Mouse (Mus musculus) bone marrow macrophage, adult 2 months (primary cell): ENCODE measurements around the gene Nuak1. TPM values are rescaled to one million over a fixed set of nuclear protein-coding genes. Genes with fewer than 3 reads are reported as not detected.

Source experiments
- H3K27ac ChIP-seq: 2 replicates; pipeline ENCODE4 v1.5.1; 2012; ENCODE audit warnings: low read depth, low read length; ENCODE audit not compliant: insufficient read depth
- H3K4me1 ChIP-seq: 2 replicates; pipeline ENCODE4 v1.6.1; 2012; ENCODE audit warnings: low read length; ENCODE audit not compliant: control insufficient read depth, insufficient read depth
- H3K4me3 ChIP-seq: 2 replicates; pipeline ENCODE4 v1.5.1; 2012; ENCODE audit warnings: mild to moderate bottlenecking, low read length, moderate library complexity; ENCODE audit not compliant: insufficient read depth
- CTCF ChIP-seq: IDR thresholded peaks from 2 replicates; pipeline ENCODE4 v1.5.1; 2012; ENCODE audit warnings: low read depth, mild to moderate bottlenecking, low read length, moderate library complexity
- POLR2A ChIP-seq: IDR thresholded peaks from 2 replicates; pipeline ENCODE4 v1.6.1; 2012; ENCODE audit warnings: mild to moderate bottlenecking, low read depth, low read length, borderline replicate concordance
- polyA plus RNA-seq: library from polyadenylated mRNA; stranded (reverse); fragments of >200 nt; gene quantifications from 2 replicates; pipeline ENCODE4 v1.2.4, GENCODE M21; 2012; ENCODE audit not compliant: missing spikeins, insufficient read depth, insufficient read length

Nuak1 gene
- polyA plus RNA-seq, 1 experiment, result 13.4 TPM

DNA sequence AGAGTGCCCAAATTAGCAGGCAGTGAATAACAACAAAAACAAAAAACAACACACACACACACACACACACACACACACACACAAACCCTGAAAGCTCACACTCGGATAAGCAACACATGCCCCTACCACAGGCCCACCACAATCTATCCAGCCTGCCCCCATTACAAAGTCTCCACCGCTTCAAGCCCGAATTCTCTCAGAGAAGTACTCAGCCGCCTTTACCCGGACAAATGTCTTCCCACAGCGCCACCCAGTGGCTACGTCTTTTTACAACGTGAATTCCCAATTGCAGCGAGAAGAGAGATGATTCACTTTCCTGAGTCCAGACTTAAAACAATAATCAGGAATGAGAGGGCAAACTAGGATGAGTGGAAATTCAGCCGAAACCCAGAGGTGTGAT is 10.3 kb upstream of the Nuak1 start:
- TF ChIP-seq POLR2A, result no peak
- peak; percentile 87 for TF ChIP-seq CTCF
- Histone ChIP-seq H3K4me1 (peaks cover 2% of the 10 kb centered on the region; the same call in 1 of the 2 replicates), H3K27ac (no peak overlapping the region), H3K4me3 (no peak overlapping the region)

DNA sequence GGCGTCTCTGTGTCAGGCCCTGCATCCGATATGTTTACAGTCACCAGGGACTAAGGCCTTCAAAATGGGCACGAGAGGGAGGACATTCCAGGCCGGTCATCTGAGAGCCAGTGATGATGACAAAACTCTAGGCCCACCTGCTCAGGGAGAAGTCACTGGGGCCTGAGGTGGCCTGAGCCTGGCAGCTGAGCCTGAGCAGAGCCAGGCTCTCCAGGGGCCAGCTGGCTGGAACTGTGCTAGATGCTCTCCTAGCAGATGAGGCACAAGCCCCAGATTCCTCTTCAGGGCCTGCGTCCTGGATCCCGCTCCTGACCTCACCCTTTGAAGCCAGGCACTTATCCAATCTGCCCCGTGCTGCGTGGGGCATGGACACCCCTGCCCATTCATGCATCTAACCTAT is 9.3 kb upstream of the Nuak1 start:
- Histone ChIP-seq H3K4me1 (peaks cover 2% of the 10 kb centered on the region; the same call in 1 of the 2 replicates), H3K4me3 (no peak overlapping the region), H3K27ac (no peak overlapping the region)
- no peak for TF ChIP-seq CTCF
- no peak for TF ChIP-seq POLR2A

DNA sequence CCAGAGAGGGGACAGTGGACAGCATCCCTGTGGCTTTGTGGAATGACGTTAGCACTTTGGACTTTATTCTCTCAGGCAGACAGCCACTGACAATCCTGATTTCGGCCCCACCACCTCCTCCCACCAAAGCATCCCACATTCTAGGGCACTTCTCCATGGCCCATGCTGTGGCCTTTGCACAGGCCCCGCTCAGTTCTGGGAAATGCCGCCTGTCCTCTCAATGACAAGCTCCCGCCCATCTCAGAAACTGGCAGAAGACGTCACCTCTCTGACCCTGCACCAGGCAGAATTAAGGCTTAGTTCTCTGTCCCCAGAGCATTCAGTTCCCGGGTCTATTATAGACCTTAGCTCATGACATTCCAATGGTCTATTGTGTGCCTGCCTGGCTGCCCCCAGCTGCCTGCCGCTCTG is 7.0 kb upstream of the Nuak1 start:
- H3K4me3 ChIP-seq, result no peak overlapping the region
- no peak overlapping the region for H3K27ac ChIP-seq
- TF ChIP-seq CTCF, result no peak
- no peak for TF ChIP-seq POLR2A
- H3K4me1 ChIP-seq, result peaks cover 2% of the 10 kb centered on the region; the same call in 1 of the 2 replicates

DNA sequence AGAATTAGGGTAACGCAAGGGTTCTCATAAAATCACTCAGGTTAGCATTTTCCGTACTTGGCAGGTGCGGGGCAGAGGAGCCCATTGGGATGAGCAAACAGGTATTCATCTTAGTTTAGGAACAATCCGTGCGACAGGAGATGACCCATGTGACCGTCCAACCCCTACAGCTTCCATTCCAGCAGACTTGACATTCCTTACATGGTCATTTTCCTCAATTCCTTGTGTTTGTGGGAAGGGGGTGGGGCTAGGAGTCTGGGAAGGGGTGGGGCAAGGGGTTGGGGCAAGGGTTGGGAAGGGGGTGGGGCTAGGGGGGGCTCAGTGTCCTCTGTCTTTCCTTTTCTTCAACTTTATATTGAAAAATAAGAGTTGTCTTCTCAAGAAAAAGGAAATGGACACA is 6.3 kb upstream of the Nuak1 start:
- peaks cover 4% of the 10 kb centered on the region for H3K4me1 ChIP-seq
- TF ChIP-seq CTCF, result no peak
- TF ChIP-seq POLR2A, result no peak
- no peak overlapping the region for H3K4me3 ChIP-seq
- H3K27ac ChIP-seq, result no peak overlapping the region

DNA sequence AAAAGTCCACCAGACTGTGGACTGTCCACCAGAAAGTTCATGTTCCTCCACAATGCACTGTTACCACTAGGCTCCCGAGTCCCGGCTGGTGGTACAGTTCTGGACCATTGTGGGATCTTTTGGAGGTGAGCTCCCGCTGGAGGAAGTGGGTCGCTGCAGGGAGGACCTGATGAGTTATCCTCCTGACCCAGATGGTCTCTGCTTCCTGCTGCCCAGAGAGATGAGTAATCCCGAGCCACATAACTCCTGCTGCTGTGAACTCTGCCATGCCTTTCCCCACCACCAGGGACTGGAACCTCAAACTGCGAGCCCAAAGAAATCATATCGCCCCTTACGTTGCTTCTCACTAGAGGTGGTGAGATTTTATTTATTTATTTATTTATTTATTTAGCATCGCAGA is 4.0 kb upstream of the Nuak1 start:
- no peak for TF ChIP-seq CTCF
- TF ChIP-seq POLR2A, result no peak
- H3K4me3 ChIP-seq, result no peak overlapping the region
- H3K27ac ChIP-seq, result no peak overlapping the region
- peaks cover 5% of the 10 kb centered on the region; the same call in 1 of the 2 replicates for H3K4me1 ChIP-seq

DNA sequence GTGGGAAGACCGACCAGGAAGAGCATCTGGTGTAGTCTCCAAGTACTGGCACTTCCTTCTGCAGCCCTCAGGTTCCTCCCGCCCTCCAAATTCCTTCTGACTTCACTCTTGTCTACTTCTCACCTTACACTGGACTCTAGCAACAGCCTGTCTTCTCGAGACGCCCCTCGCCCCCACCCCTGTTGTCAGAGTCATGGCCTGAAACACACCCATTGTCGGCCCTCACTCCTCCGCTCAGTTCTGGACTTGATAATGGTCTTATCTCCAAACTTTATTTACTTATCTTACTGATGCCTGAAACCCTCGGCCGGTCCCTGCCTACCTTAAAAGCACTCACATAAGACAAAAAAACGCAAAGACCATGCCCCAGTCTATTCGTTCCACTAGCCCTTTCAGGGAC is 1.4 kb upstream of the Nuak1 start:
- H3K4me1 ChIP-seq, result peaks cover 14% of the 10 kb centered on the region
- peak overlapping the region; percentile 88; the same call in 1 of the 2 replicates for H3K4me3 ChIP-seq
- H3K27ac ChIP-seq, result no peak overlapping the region
- TF ChIP-seq POLR2A (no peak), CTCF (no peak)

DNA sequence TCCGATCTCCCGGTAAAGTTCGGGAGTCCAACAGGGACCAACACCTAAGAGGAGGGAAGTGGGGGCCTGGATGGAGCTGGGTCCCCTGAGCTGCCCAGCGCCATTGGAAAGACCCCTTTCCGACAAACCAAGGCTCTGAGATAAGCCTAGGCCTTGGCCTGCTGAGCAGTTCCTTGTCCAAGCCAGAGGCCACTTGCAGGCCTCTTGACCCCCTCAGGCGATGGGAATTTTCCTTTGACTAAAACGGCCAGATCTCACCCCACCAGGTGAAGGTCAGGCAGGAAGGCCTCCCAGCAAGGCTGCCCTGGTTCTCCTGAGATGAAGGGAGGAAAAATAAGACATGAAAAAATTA is 1.0 kb upstream of the Nuak1 start:
- Histone ChIP-seq H3K27ac (peak overlapping the region; percentile 63), H3K4me3 (peak overlapping the region; percentile 88), H3K4me1 (peaks cover 14% of the 10 kb centered on the region)
- TF ChIP-seq POLR2A (no peak), CTCF (peak; percentile 12; the same call in 1 of the 2 replicates)

DNA sequence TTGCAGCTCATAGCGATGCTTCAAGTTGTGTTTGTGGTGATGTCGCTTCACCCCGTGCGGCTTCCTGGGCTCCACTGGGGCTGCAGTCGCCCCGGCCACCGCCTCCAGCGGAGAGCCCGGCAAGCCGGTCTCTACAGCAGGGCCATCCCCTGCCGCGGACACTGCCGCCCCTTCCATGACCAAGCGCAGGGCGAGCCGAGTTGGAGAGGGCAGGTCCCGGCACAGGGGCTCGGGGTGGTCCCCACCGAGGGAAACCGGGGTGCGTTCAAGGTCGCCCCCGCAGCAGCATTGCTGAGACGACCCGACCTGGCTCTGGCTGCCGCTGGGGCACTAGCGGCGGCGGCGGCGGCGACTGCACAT is 236 bp downstream of the Nuak1 start:
- no peak overlapping the region for H3K27ac ChIP-seq
- TF ChIP-seq POLR2A (no peak), CTCF (no peak)

DNA sequence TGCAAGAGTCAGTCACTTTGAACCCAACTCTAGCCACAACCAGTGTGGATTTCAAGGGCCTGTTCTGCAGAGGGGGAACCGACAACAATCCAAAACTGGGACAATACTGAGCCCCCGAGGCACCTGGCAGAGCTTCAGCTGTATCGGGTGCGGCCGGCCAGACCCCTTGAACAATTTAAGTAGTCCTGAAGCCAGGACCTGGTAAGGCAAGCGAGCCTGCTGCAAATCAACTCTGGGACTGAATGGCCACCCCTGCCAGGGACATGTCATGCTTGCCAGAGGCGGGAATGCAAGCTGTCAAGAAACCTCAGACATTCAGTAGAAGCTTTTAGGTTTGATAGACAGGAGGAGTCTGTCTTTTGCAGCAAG is 1.2 kb downstream of the Nuak1 start:
- peaks cover 14% of the 10 kb centered on the region for H3K4me1 ChIP-seq
- no peak for TF ChIP-seq CTCF
- no peak for TF ChIP-seq POLR2A
- H3K4me3 ChIP-seq, result peak overlapping the region; percentile 88
- H3K27ac ChIP-seq, result no peak overlapping the region

More for the DNA sequence above, 236 bp downstream of the Nuak1 start:
- peak overlapping the region; percentile 88 for H3K4me3 ChIP-seq
- H3K4me1 ChIP-seq, result peaks cover 14% of the 10 kb centered on the region

DNA sequence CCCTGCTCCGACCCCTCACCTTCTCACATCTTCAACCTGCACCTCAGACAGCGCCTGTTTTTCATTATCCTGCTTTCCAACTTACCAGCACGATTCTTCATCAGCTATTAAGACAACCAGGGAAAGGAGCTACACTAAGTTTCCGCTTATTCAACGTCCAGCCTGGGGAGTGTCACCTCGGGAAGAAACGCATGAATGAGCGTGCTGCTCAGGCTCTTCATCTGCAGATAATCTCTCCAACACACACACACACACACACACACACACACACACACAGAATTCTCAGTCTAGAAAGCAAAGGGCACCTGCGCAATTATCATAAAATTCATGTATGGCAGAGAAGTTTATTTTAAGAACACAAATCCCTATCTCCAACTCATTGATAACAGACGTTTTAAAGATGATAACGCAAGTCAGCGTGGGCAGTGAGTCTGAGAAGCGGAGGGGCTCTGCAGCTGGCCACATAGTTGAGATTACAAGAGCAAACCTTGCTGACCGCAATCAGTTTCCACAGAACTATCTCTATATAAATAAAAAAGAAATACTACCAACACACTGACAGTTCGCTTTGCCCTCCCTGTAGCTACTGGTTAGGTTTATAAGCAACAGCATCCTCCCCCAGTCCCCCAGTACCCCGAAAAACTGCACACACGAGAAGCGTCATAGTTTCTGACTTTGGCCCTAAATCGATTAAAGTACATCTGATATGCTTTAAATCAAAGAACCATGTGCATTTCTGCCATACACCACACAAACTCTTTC is 1.8 kb downstream of the Nuak1 start:
- TF ChIP-seq CTCF, result no peak
- TF ChIP-seq POLR2A, result no peak
- Histone ChIP-seq H3K4me3 (peak overlapping the region; percentile 88; the same call in 1 of the 2 replicates), H3K27ac (no peak overlapping the region), H3K4me1 (peaks cover 14% of the 10 kb centered on the region)
